Mouse (Mus musculus) MEL (cell line): Measurements from ENCODE around the gene Tbc1d10c. TPM values are rescaled to one million over a fixed set of nuclear protein-coding genes. Genes with fewer than 3 reads are reported as not detected.

Experiments
- DNase-seq: peaks from one replicate; pipeline ENCODE4 v3.0.0; 2011; ENCODE audit warnings: low read depth, low spot score
- H3K27ac ChIP-seq: 2 replicates; pipeline ENCODE4 v1.5.1; 2012; ENCODE audit warnings: low read depth, mild to moderate bottlenecking, control low read depth, low read length, moderate library complexity; ENCODE audit not compliant: control insufficient read depth
- H3K27me3 ChIP-seq, 2 experiments: fragments of 150-350 bp in 1 of 2; sonication (generic) in 1 of 2; 2 replicates each; pipeline ENCODE4 v1.6.1; 2012; ENCODE audit warnings: low read length in 2 of 2, mild to moderate bottlenecking in 2 of 2, improper control_type of control experiment in 1 of 2, moderate library complexity in 1 of 2; ENCODE audit not compliant: insufficient read depth in 2 of 2, control insufficient read depth in 1 of 2
- H3K36me3 ChIP-seq, 2 experiments: 2 replicates each; pipeline ENCODE4 v1.6.1; 2012 to 2014; ENCODE audit warnings: low read length in 2 of 2, improper control_type of control experiment in 1 of 2, inconsistent platforms in 1 of 2, mild to moderate bottlenecking in 1 of 2; ENCODE audit not compliant: insufficient read depth in 2 of 2, control insufficient read depth in 1 of 2
- H3K4me1 ChIP-seq, 2 experiments: fragments of 150-350 bp in 1 of 2; sonication (generic) in 1 of 2; 2 replicates each; pipeline ENCODE4 v1.6.1; 2012; ENCODE audit warnings: low read length in 2 of 2, improper control_type of control experiment in 1 of 2, mild to moderate bottlenecking in 1 of 2; ENCODE audit not compliant: insufficient read depth in 2 of 2, control insufficient read depth in 1 of 2
- H3K4me3 ChIP-seq, 2 experiments: fragments of 150-350 bp in 1 of 2; sonication (generic) in 1 of 2; 2 replicates each; pipeline ENCODE4 v1.5.1; 2012; ENCODE audit warnings: low read depth in 2 of 2, low read length in 2 of 2, mild to moderate bottlenecking in 2 of 2, moderate library complexity in 2 of 2, control low read depth in 1 of 2, improper control_type of control experiment in 1 of 2; ENCODE audit not compliant: control insufficient read depth in 1 of 2, insufficient read depth in 1 of 2
- H3K79me2 ChIP-seq: 2 replicates; pipeline ENCODE4 v1.6.1; 2012; ENCODE audit warnings: mild to moderate bottlenecking, low read length, moderate library complexity; ENCODE audit not compliant: control insufficient read depth, poor library complexity, insufficient read depth
- H3K9ac ChIP-seq: 2 replicates; pipeline ENCODE4 v1.6.1; 2012; ENCODE audit warnings: low read depth, mild to moderate bottlenecking, control low read depth, low read length, moderate library complexity; ENCODE audit not compliant: control insufficient read depth, poor library complexity, severe bottlenecking
- H3K9me3 ChIP-seq: fragments of 150-350 bp; sonication (generic); replicated peaks from 2 replicates; pipeline ENCODE4 v1.6.1; 2012; ENCODE audit warnings: mild to moderate bottlenecking, low read length, improper control_type of control experiment, moderate library complexity; ENCODE audit not compliant: insufficient read depth
- CHD1 ChIP-seq: IDR thresholded peaks from 2 replicates; pipeline ENCODE4 v1.6.1; 2012; ENCODE audit warnings: low read depth, mild to moderate bottlenecking, inconsistent platforms, low read length, improper control_type of control experiment
- CHD2 ChIP-seq: IDR thresholded peaks from 2 replicates; pipeline ENCODE4 v1.6.1; 2011; ENCODE audit warnings: low read length, improper control_type of control experiment
- CTCF ChIP-seq, 3 experiments: IDR thresholded peaks in 2 of 3; conservative IDR thresholded peaks in 1 of 3; 2 replicates each; pipeline ENCODE4 v1.5.1; 2011 to 2012; ENCODE audit warnings: low read length in 3 of 3, low read depth in 2 of 3, mild to moderate bottlenecking in 2 of 3, improper control_type of control experiment in 1 of 3, inconsistent platforms in 1 of 3, mixed read lengths in 1 of 3, moderate library complexity in 1 of 3; ENCODE audit not compliant: control insufficient read depth in 1 of 3, insufficient read depth in 1 of 3, poor library complexity in 1 of 3, severe bottlenecking in 1 of 3
- E2F4 ChIP-seq: IDR thresholded peaks from 2 replicates; pipeline ENCODE4 v1.6.1; 2011; ENCODE audit warnings: low read depth, low read length, improper control_type of control experiment, borderline replicate concordance
- EP300 ChIP-seq, 2 experiments: IDR thresholded peaks; 2 replicates each; pipeline ENCODE4 v1.6.1; 2011; ENCODE audit warnings: improper control_type of control experiment in 2 of 2, low read length in 2 of 2, low read depth in 1 of 2, mild to moderate bottlenecking in 1 of 2
- ETS1 ChIP-seq: IDR thresholded peaks from 2 replicates; pipeline ENCODE4 v1.6.1; 2012; ENCODE audit warnings: low read depth, mild to moderate bottlenecking, inconsistent platforms, low read length, improper control_type of control experiment, moderate library complexity
- GABPA ChIP-seq: IDR thresholded peaks from 2 replicates; pipeline ENCODE4 v1.6.1; 2012; ENCODE audit warnings: low read depth, mild to moderate bottlenecking, inconsistent platforms, low read length, improper control_type of control experiment, moderate library complexity
- GATA1 ChIP-seq: IDR thresholded peaks from 2 replicates; pipeline ENCODE4 v1.6.1; 2011; ENCODE audit warnings: low read depth, low read length, improper control_type of control experiment
- HCFC1 ChIP-seq: IDR thresholded peaks from 2 replicates; pipeline ENCODE4 v1.6.1; 2012; ENCODE audit warnings: low read depth, mild to moderate bottlenecking, inconsistent platforms, low read length, improper control_type of control experiment, moderate library complexity
- JUND ChIP-seq: IDR thresholded peaks from 2 replicates; pipeline ENCODE4 v1.6.1; 2011; ENCODE audit warnings: low read depth, mild to moderate bottlenecking, improper control_type of control experiment, low read length
- KAT2A ChIP-seq: conservative IDR thresholded peaks from 2 replicates; pipeline ENCODE4 v1.6.1; 2012; ENCODE audit warnings: low read depth, low read length, improper control_type of control experiment, inconsistent platforms
- MAX ChIP-seq: IDR thresholded peaks from 2 replicates; pipeline ENCODE4 v1.6.1; 2011; ENCODE audit warnings: low read length, improper control_type of control experiment
- MAZ ChIP-seq: IDR thresholded peaks from 2 replicates; pipeline ENCODE4 v1.6.1; 2012; ENCODE audit warnings: low read depth, mild to moderate bottlenecking, inconsistent platforms, low read length, improper control_type of control experiment
- MEF2A ChIP-seq: IDR thresholded peaks from 2 replicates; pipeline ENCODE4 v1.6.1; 2014; ENCODE audit warnings: low read depth, mild to moderate bottlenecking, inconsistent platforms, low read length, improper control_type of control experiment; ENCODE audit not compliant: poor library complexity, insufficient replicate concordance, severe bottlenecking; ENCODE audit errors: extremely low read depth
- MXI1 ChIP-seq: IDR thresholded peaks from 2 replicates; pipeline ENCODE4 v1.6.1; 2011; ENCODE audit warnings: mild to moderate bottlenecking, low read depth, low read length, improper control_type of control experiment
- MYB ChIP-seq: IDR thresholded peaks from 2 replicates; pipeline ENCODE4 v1.6.1; 2011; ENCODE audit warnings: mild to moderate bottlenecking, low read depth, low read length, improper control_type of control experiment
- NELFE ChIP-seq: IDR thresholded peaks from 2 replicates; pipeline ENCODE4 v1.6.1; 2011; ENCODE audit warnings: low read depth, low read length, improper control_type of control experiment
- POLR2A ChIP-seq, 2 experiments: IDR thresholded peaks; 2 replicates each; pipeline ENCODE4 v1.6.1; 2011 to 2012; ENCODE audit warnings: low read length in 2 of 2, mild to moderate bottlenecking in 2 of 2, control low read depth in 1 of 2, improper control_type of control experiment in 1 of 2, low read depth in 1 of 2, moderate library complexity in 1 of 2; ENCODE audit not compliant: control insufficient read depth in 1 of 2, insufficient read depth in 1 of 2, poor library complexity in 1 of 2
- POLR2AphosphoS5 ChIP-seq: IDR thresholded peaks from 2 replicates; pipeline ENCODE4 v1.6.1; 2012; ENCODE audit warnings: low read depth, borderline replicate concordance, mild to moderate bottlenecking, inconsistent platforms, low read length, moderate library complexity, mixed read lengths
- RAD21 ChIP-seq: IDR thresholded peaks from 2 replicates; pipeline ENCODE4 v1.6.1; 2011; ENCODE audit warnings: mild to moderate bottlenecking, low read depth, low read length, improper control_type of control experiment
- SIN3A ChIP-seq: IDR thresholded peaks from 2 replicates; pipeline ENCODE4 v1.6.1; 2012; ENCODE audit warnings: low read length, improper control_type of control experiment, inconsistent platforms
- SMC3 ChIP-seq: IDR thresholded peaks from 2 replicates; pipeline ENCODE4 v1.6.1; 2011; ENCODE audit warnings: low read depth, low read length, improper control_type of control experiment
- TAL1 ChIP-seq: IDR thresholded peaks from 2 replicates; pipeline ENCODE4 v1.6.1; 2012; ENCODE audit warnings: mild to moderate bottlenecking, inconsistent platforms, low read length, moderate library complexity, mixed read lengths
- TCF12 ChIP-seq: IDR thresholded peaks from 2 replicates; pipeline ENCODE4 v1.6.1; 2014; ENCODE audit warnings: low read depth, mild to moderate bottlenecking, inconsistent platforms, low read length, improper control_type of control experiment, moderate library complexity
- USF1 ChIP-seq: IDR thresholded peaks from 2 replicates; pipeline ENCODE4 v1.6.1; 2014; ENCODE audit warnings: low read depth, mild to moderate bottlenecking, inconsistent platforms, low read length, improper control_type of control experiment, moderate library complexity
- ZMIZ1 ChIP-seq: IDR thresholded peaks from 2 replicates; pipeline ENCODE4 v1.6.1; 2012; ENCODE audit warnings: low read depth, mild to moderate bottlenecking, inconsistent platforms, low read length, improper control_type of control experiment, moderate library complexity
- ZNF384 ChIP-seq: IDR thresholded peaks from 2 replicates; pipeline ENCODE4 v1.6.1; 2012; ENCODE audit warnings: low read depth, mild to moderate bottlenecking, inconsistent platforms, low read length, improper control_type of control experiment
- polyA plus RNA-seq, 2 experiments: library from polyadenylated mRNA; stranded (reverse) in 1 of 2; unstranded in 1 of 2; fragments of >175 nt in 1 of 2; fragments of >200 nt in 1 of 2; gene quantifications; 2 replicates each; pipeline versions ENCODE4 v1.2.1 to v1.2.4; 2012; ENCODE audit warnings: low replicate concordance in 2 of 2, low read depth in 1 of 2; ENCODE audit not compliant: insufficient read length in 2 of 2, insufficient read depth in 1 of 2, missing spikeins in 1 of 2
- total RNA-seq: library from RNA; depleted of rRNA; stranded (reverse); fragments of 300-350 nt; gene quantifications from 2 replicates; pipeline ENCODE4 v1.2.3, GENCODE M21; 2012

Gene Tbc1d10c
- total and polyA plus RNA-seq, 3 experiments = 14.0 to 15.5 TPM; not detected in 1

- H3K4me1 ChIP-seq = peaks cover 6 to 20% of the 10 kb centered on the region in 2 experiments
- H3K36me3 ChIP-seq = peaks cover 6 to 19% of the 10 kb centered on the region in 2 experiments; a peak in 3 of 4 replicates
- no peak for TF ChIP-seq RAD21
- TF ChIP-seq MAZ = no peak
- no peak for TF ChIP-seq CTCF (IDR thresholded peaks at IDR 0.05 in 2 of 3, conservative IDR thresholded peaks at IDR 0.05 in 1 of 3; ENCODE audit: control insufficient read depth in 1 of 3, insufficient read depth in 1 of 3, low read depth in 2 of 3, low read length in 3 of 3, poor library complexity in 1 of 3, severe bottlenecking in 1 of 3)
- peak; percentile 9; the same call in 1 of the 2 replicates for TF ChIP-seq SIN3A
- TF ChIP-seq ZMIZ1 = no peak
- no peak; the same call in 1 of the 2 replicates for TF ChIP-seq TCF12
- no peak for TF ChIP-seq NELFE
- TF ChIP-seq MXI1 = peak; percentile 13
- TF ChIP-seq POLR2A (IDR thresholded peaks at IDR 0.05; ENCODE audit: control insufficient read depth in 1 of 2, insufficient read depth in 1 of 2, low read depth in 1 of 2, low read length in 2 of 2, poor library complexity in 1 of 2) = peak in 1 of 2 experiments; percentile 95; a peak in 1 of 4 replicates
- TF ChIP-seq MYB = no peak
- H3K79me2 ChIP-seq = peaks cover 28% of the 10 kb centered on the region
- no peaks in the 10 kb centered on the region for H3K27me3 ChIP-seq
- peak overlapping the region; percentile 85 to 88 for H3K4me3 ChIP-seq
- no peaks in the 10 kb centered on the region for H3K9me3 ChIP-seq
- peak overlapping the region; percentile 99 for H3K9ac ChIP-seq
- peak overlapping the region; percentile 74 for H3K27ac ChIP-seq
- peak; percentile 50 for DNase-seq
These were observed 1.3 kb upstream of the Tbc1d10c start for GRCm38 (mm10) chr19:4192251-4192985.

- Histone ChIP-seq H3K27ac (peak within 1 kb of the TSS; percentile 98), H3K27me3 (no peaks in the 10 kb centered on the region), H3K4me3 (peak within 1 kb of the TSS; percentile 85 to 88), H3K36me3 (peaks cover 6 to 19% of the 10 kb centered on the region in 2 experiments; a peak in 3 of 4 replicates), H3K9ac (peak within 1 kb of the TSS; percentile 99), H3K4me1 (peaks cover 6 to 20% of the 10 kb centered on the region in 2 experiments), H3K79me2 (peaks cover 28% of the 10 kb centered on the region), H3K9me3 (no peaks in the 10 kb centered on the region)
- peak; percentile 96 for DNase-seq
- TF ChIP-seq SMC3 (0 out of 2 replicates have a peak, but pooled peaks have one; percentile 29), GABPA (no peak), POLR2A (IDR thresholded peaks at IDR 0.05; ENCODE audit: control insufficient read depth in 1 of 2, insufficient read depth in 1 of 2, low read depth in 1 of 2, low read length in 2 of 2, poor library complexity in 1 of 2) (peak; percentile 60 to 90), HCFC1 (peak; percentile 71), CHD2 (no peak), MEF2A (no peak), MAX (peak; percentile 53; the same call in 1 of the 2 replicates), MXI1 (no peak), USF1 (no peak), CTCF (IDR thresholded peaks at IDR 0.05 in 2 of 3, conservative IDR thresholded peaks at IDR 0.05 in 1 of 3; ENCODE audit: control insufficient read depth in 1 of 3, insufficient read depth in 1 of 3, low read depth in 2 of 3, low read length in 3 of 3, poor library complexity in 1 of 3, severe bottlenecking in 1 of 3) (peak in 2 of 3 experiments; percentile 74 to 86; a peak in 5 of 6 replicates), MYB (no peak), JUND (no peak), POLR2AphosphoS5 (peak; percentile 79; the same call in 1 of the 2 replicates), ZNF384 (0 out of 2 replicates have a peak, but pooled peaks have one; percentile 11), ETS1 (peak; percentile 40; the same call in 1 of the 2 replicates), CHD1 (no peak), E2F4 (no peak), GATA1 (no peak), EP300 (IDR thresholded peaks at IDR 0.05; ENCODE audit: low read depth in 1 of 2, low read length in 2 of 2) (peak in 1 of 2 experiments; percentile 26; a peak in 2 of 4 replicates), KAT2A (no peak; the same call in 1 of the 2 replicates), SIN3A (peak; percentile 71), TAL1 (no peak), TCF12 (peak; percentile 51)
These were observed 605 bp upstream of the Tbc1d10c start, which contains the start of gene Ppp1ca for GRCm38 (mm10) chr19:4191528-4192250. Gene Ppp1ca (plus strand): TSS chr19:4192065.
